In the genomic region with DNA sequence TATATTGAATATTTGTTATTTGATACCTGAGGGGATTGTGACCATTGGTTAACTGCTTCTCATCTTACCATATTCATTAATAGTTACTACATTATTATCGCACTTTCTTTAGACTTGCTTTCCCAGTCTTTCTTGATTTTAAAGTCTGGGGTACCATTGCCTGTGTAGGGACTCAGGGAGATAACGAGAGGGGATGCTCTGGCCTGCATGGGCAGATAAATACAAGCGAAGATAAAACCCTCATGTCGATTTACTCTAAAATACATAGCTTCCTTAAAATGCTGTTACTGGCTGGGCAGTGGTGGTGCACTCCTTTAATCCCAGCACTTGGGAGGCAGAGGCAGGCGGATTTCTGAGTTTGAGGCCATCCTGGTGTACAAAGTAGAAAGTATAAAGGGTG, we compare ENCODE assay signal across 22 mouse cellular contexts. TPM values are rescaled to one million over a fixed set of nuclear protein-coding genes. Genes with fewer than 3 reads are reported as not detected.
DNase-seq lines count a peak whose midpoint lies in the region; ATAC-seq lines count a peak whose summit lies in the region.
"Had no signal": no experiment of that assay in that cellular context is flagged by ENCODE, and none has a peak within 500 bp of the region (broad histone marks: within the 10 kb centered on the region; RNA-seq: fewer than 3 reads in every experiment).

No protein-coding gene starts in this region.

- H3K9me3 ChIP-seq in liver, embryonic 12.5 days (replicated peaks), result no peaks in the 10 kb centered on the region
- H3K9me3 ChIP-seq in liver, embryonic 16.5 days (replicated peaks; ENCODE audit: control insufficient read depth, low read length), result no peaks in the 10 kb centered on the region
- H3K9me3 ChIP-seq: embryonic facial prominence, embryonic 10.5 days; forebrain, embryonic 10.5 days; heart, embryonic 12.5 days; hindbrain, embryonic 10.5 days had no signal

- peaks cover 42% of the 10 kb centered on the region for H3K36me3 ChIP-seq in liver, embryonic 12.5 days
- H3K36me3 ChIP-seq in liver, embryonic 16.5 days (ENCODE audit: control insufficient read depth, insufficient read depth), result peaks cover 2% of the 10 kb centered on the region; the same call in 1 of the 2 replicates

- H3K4me2 ChIP-seq in liver, embryonic 12.5 days, result peak overlapping the region; percentile 49
- H3K4me2 ChIP-seq in liver, embryonic 16.5 days (ENCODE audit: low read depth, low read length), result peak overlapping the region; percentile 36; the same call in 1 of the 2 replicates
- H3K4me2 ChIP-seq: heart, embryonic 12.5 days; hindbrain, embryonic 14.5 days had no signal

- no peaks in the 10 kb centered on the region for H3K27me3 ChIP-seq in liver, embryonic 12.5 days (replicated peaks)
- H3K27me3 ChIP-seq in liver, embryonic 16.5 days (ENCODE audit: control insufficient read depth, insufficient read depth, low read depth, low read length), result no peaks in the 10 kb centered on the region
- H3K27me3 ChIP-seq: heart, embryonic 12.5 days had no signal

- WGBS in liver, embryonic 12.5 days (ENCODE audit: insufficient replicate concordance), result 33% methylated on average over 5 of the region's 5 CpGs
- WGBS in liver, embryonic 16.5 days (ENCODE audit: insufficient replicate concordance), result 26% methylated on average over 5 of the region's 5 CpGs

- peak overlapping the region; percentile 73 for H3K27ac ChIP-seq in liver, embryonic 12.5 days
- H3K27ac ChIP-seq in liver, embryonic 16.5 days (ENCODE audit: low read length), result peak overlapping the region; percentile 61
- H3K27ac ChIP-seq: embryonic facial prominence, embryonic 10.5 days; forebrain, embryonic 10.5 days; gastrocnemius, adult 2 months; hindbrain, embryonic 10.5 days; hindbrain, embryonic 14.5 days had no signal

- no peak overlapping the region for H3K9ac ChIP-seq in liver, embryonic 12.5 days
- H3K9ac ChIP-seq in liver, embryonic 16.5 days (ENCODE audit: low read depth, low read length), result no peak overlapping the region
- H3K9ac ChIP-seq: heart, embryonic 12.5 days; hindbrain, embryonic 14.5 days had no signal

- ATAC-seq in erythroid progenitor cell, adult 5-6 weeks (replicated peaks; ENCODE audit: low FRiP score, poor library complexity, severe bottlenecking), result peak; percentile 60; the same call in 1 of the 2 replicates
- peak; percentile 91 for ATAC-seq in liver, embryonic 12.5 days
- peak; percentile 89 for ATAC-seq in liver, embryonic 16.5 days (ENCODE audit: low read depth)
- ATAC-seq: forebrain, embryonic 14.5 days had no signal

- no peak overlapping the region for H3K4me3 ChIP-seq in liver, embryonic 12.5 days
- no peak overlapping the region for H3K4me3 ChIP-seq in liver, embryonic 16.5 days (ENCODE audit: low read depth, low read length)
- H3K4me3 ChIP-seq: embryonic facial prominence, embryonic 10.5 days; forebrain, embryonic 10.5 days; gastrocnemius, adult 2 months; heart, embryonic 12.5 days; hindbrain, embryonic 10.5 days had no signal

- peaks cover 70% of the 10 kb centered on the region for H3K4me1 ChIP-seq in liver, embryonic 12.5 days
- peaks cover 25% of the 10 kb centered on the region for H3K4me1 ChIP-seq in liver, embryonic 16.5 days (ENCODE audit: control insufficient read depth, low read depth, low read length)
- H3K4me1 ChIP-seq: heart, embryonic 12.5 days had no signal

- DNase-seq in adrenal gland, postnatal 4 days (ENCODE audit: low spot score in 2 of 2), result no peak
- no peak for DNase-seq in kidney, postnatal 10 days
- no peak for DNase-seq in thymus, adult 18-20 months
- DNase-seq: adrenal gland, adult 8-10 months; cerebellum, adult 18-20 months; cerebellum, adult 9-11 months; cerebellum, postnatal 36 days; gastrocnemius, adult 2 months; gastrocnemius, postnatal 25 days had no signal

RNA-seq across cellular contexts. Expression of a gene that starts 23.1 kb away (rescaled TPM):
- 13.8 and 15.1 TPM in 2 replicates for total RNA-seq in erythroid progenitor cell, adult 5-6 weeks (2015; ENCODE audit: low replicate concordance)
- total RNA-seq in erythroid progenitor cell, adult 5-6 weeks (2017; ENCODE audit: low replicate concordance), result 6.1 and 10.1 TPM in 2 replicates
- 9.7 and 11.7 TPM in 2 replicates for polyA plus RNA-seq in liver, embryonic 12.5 days (2016; fragmentation: Nextera tagmentation; extraction: Ambion mirVana)
- 4.4 and 4.7 TPM in 2 replicates for polyA plus RNA-seq in liver, embryonic 16.5 days (2015; fragmentation: Nextera tagmentation; extraction: Ambion mirVana)
- total RNA-seq in adrenal gland, postnatal 4 days (2021), result 10 to 100 TPM; 32.3 to 32.5 TPM

RNA-seq across cellular contexts. Expression of a gene that starts 31.2 kb away (rescaled TPM):
- total RNA-seq in erythroid progenitor cell, adult 5-6 weeks (2015; ENCODE audit: low replicate concordance), result not detected in 2 replicates
- total RNA-seq in erythroid progenitor cell, adult 5-6 weeks (2017; ENCODE audit: low replicate concordance), result not detected in 2 replicates
- polyA plus RNA-seq in liver, embryonic 12.5 days (2016; fragmentation: Nextera tagmentation; extraction: Ambion mirVana), result 6.4 and 6.5 TPM in 2 replicates
- 0.09 and 0.21 TPM in 2 replicates for polyA plus RNA-seq in liver, embryonic 16.5 days (2015; fragmentation: Nextera tagmentation; extraction: Ambion mirVana)
- under 1 TPM; 0.36 to 0.79 TPM for total RNA-seq in adrenal gland, postnatal 4 days (2021)
- total RNA-seq: ES-E14; gastrocnemius, adult 2 months; granulocyte monocyte progenitor cell, adult 5-6 weeks; heart, adult 8-10 months; heart, postnatal 25 days had no signal
- polyA plus RNA-seq: embryonic facial prominence, embryonic 10.5 days; forebrain, embryonic 10.5 days; hindbrain, embryonic 10.5 days had no signal
